In genomic region chr2:27067124-27067523, GRCm38 (mm10) we compare ENCODE assay signal across 25 mouse cellular contexts. TPM values are rescaled to one million over a fixed set of nuclear protein-coding genes. Genes with fewer than 3 reads are reported as not detected.
"Had no signal": no experiment of that assay in that cellular context is flagged by ENCODE, and none has a peak within 500 bp of the region (broad histone marks: within the 10 kb centered on the region; RNA-seq: fewer than 3 reads in every experiment).

No protein-coding gene starts in this region.

- H3K27ac ChIP-seq: heart, adult 2 months; hindbrain, embryonic 10.5 days; hindbrain, embryonic 12.5 days; hindbrain, embryonic 14.5 days; intestine, embryonic 15.5 days; left cerebral cortex, adult 2 months; limb, embryonic 13.5 days; limb, embryonic 15.5 days had no signal

- H3K36me3 ChIP-seq: heart, embryonic 12.5 days; hindbrain, embryonic 10.5 days; hindbrain, embryonic 12.5 days; intestine, embryonic 15.5 days; limb, embryonic 13.5 days; limb, embryonic 15.5 days had no signal

- H3K9me3 ChIP-seq: heart, embryonic 12.5 days; hindbrain, embryonic 12.5 days; intestine, embryonic 15.5 days; limb, embryonic 13.5 days; limb, embryonic 15.5 days had no signal

- H3K4me2 ChIP-seq: heart, embryonic 12.5 days; hindbrain, embryonic 12.5 days; hindbrain, embryonic 14.5 days; intestine, embryonic 15.5 days; limb, embryonic 13.5 days; limb, embryonic 15.5 days had no signal

- ATAC-seq: forebrain, postnatal 0 days; hindbrain, embryonic 16.5 days; inflammation-experienced regulatory T-cells, adult 6 months; intestine, embryonic 15.5 days; intestine, postnatal 0 days had no signal

- H3K9ac ChIP-seq: forebrain, postnatal 0 days; heart, embryonic 12.5 days; hindbrain, embryonic 12.5 days; hindbrain, embryonic 14.5 days; intestine, embryonic 15.5 days; limb, embryonic 13.5 days; limb, embryonic 15.5 days had no signal

- H3K27me3 ChIP-seq: intestine, embryonic 15.5 days; limb, embryonic 13.5 days; limb, embryonic 15.5 days had no signal

- DNase-seq: forebrain, postnatal 0 days; gastrocnemius, postnatal 14 days; gastrocnemius, postnatal 36 days; heart, adult 11 months; heart, adult 2 months; heart, postnatal 10 days; heart, postnatal 4 days; kidney, adult 18-20 months; kidney, adult 8-10 months; kidney, postnatal 10 days; kidney, postnatal 25 days; kidney, postnatal 4 days had no signal

- H3K4me3 ChIP-seq: heart, adult 2 months; heart, embryonic 12.5 days; hindbrain, embryonic 10.5 days; hindbrain, embryonic 12.5 days; intestine, embryonic 15.5 days; layer of hippocampus, adult 2 months; left cerebral cortex, adult 2 months; limb, embryonic 13.5 days; limb, embryonic 15.5 days had no signal

RNA-seq across cellular contexts. Expression of gene Mymk, which starts 4.9 kb away (rescaled TPM):
- polyA plus RNA-seq: inflammation-experienced regulatory T-cells, adult 6 months; intestine, postnatal 0 days; liver, adult 2 months had no signal

RNA-seq across cellular contexts. Expression of gene Adamtsl2, which starts 12.1 kb away (rescaled TPM):
- polyA plus RNA-seq: inflammation-experienced regulatory T-cells, adult 6 months had no signal
